Mouse (Mus musculus) midbrain, embryonic 14.5 days (tissue): ENCODE measurements around the gene Jmjd1c. TPM values are rescaled to one million over a fixed set of nuclear protein-coding genes. Genes with fewer than 3 reads are reported as not detected.

ENCODE experiments used
- ATAC-seq: fragments of 200-750 bp; cut with Nextera tagmentation; 2 replicates; pipeline ENCODE4 v1.8.0; 2017; ENCODE audit warnings: moderate number of reproducible peaks, moderate library complexity; ENCODE audit not compliant: low FRiP score, low TSS enrichment
- DNase-seq: peaks from one replicate; pipeline ENCODE4 v3.0.0-alpha.2; 2015
- H3K27ac ChIP-seq: fragments of 300-500 bp; sonication (generic); replicated peaks from 2 replicates; pipeline ENCODE4 v1.5.1; 2014; ENCODE audit warnings: mild to moderate bottlenecking, low read depth, low read length, moderate library complexity
- H3K27me3 ChIP-seq: fragments of 300-500 bp; sonication (generic); 2 replicates; pipeline ENCODE4 v1.6.1; 2014; ENCODE audit warnings: low read length, control low read depth, mixed read lengths; ENCODE audit not compliant: control insufficient read depth, insufficient read depth
- H3K36me3 ChIP-seq: fragments of 300-500 bp; sonication (generic); 2 replicates; pipeline ENCODE4 v1.6.1; 2014; ENCODE audit warnings: low read length, control low read depth; ENCODE audit not compliant: control insufficient read depth, insufficient read depth
- H3K4me1 ChIP-seq: fragments of 300-500 bp; sonication (generic); 2 replicates; pipeline ENCODE4 v1.6.1; 2014; ENCODE audit warnings: mild to moderate bottlenecking, antibody characterized with exemption, low read length, control low read depth; ENCODE audit not compliant: control insufficient read depth, insufficient read depth
- H3K4me2 ChIP-seq: fragments of 300-500 bp; sonication (generic); 2 replicates; pipeline ENCODE4 v1.6.1; 2014; ENCODE audit warnings: mild to moderate bottlenecking, low read length, moderate library complexity
- H3K4me3 ChIP-seq: fragments of 300-500 bp; sonication (generic); replicated peaks from 2 replicates; pipeline ENCODE4 v1.5.1; 2014; ENCODE audit warnings: low read depth, low read length
- H3K9ac ChIP-seq: fragments of 300-500 bp; sonication (generic); replicated peaks from 2 replicates; pipeline ENCODE4 v1.6.1; 2014; ENCODE audit warnings: mild to moderate bottlenecking, low read length, moderate library complexity
- H3K9me3 ChIP-seq: fragments of 300-500 bp; sonication (generic); 2 replicates; pipeline ENCODE4 v1.6.1; 2016; ENCODE audit warnings: low read length, control low read depth, mixed read lengths; ENCODE audit not compliant: control insufficient read depth
- WGBS: fragments of 180-500 bp; shearing (Covaris S2); extraction: QIAGEN DNeasy Blood & Tissue Kit; methylation state at CpG from one replicate; pipeline ENCODE4 v1.1.7; 2014; 5-methylcytosine and 5-hydroxymethylcytosine counted together
- polyA plus RNA-seq: library from polyadenylated mRNA; unstranded; fragments of >200 nt; fragmentation: Nextera tagmentation; extraction: Ambion mirVana; gene quantifications from 2 replicates; pipeline ENCODE4 v1.2.1, GENCODE M21; 2014

Gene Jmjd1c
- polyA plus RNA-seq, 1 experiment from 2014 or later: 54.4 TPM

- Histone ChIP-seq H3K4me3 (no peak overlapping the region), H3K27ac (no peak overlapping the region), H3K4me2 (no peak overlapping the region), H3K4me1 (peaks cover 12% of the 10 kb centered on the region), H3K27me3 (no peaks in the 10 kb centered on the region), H3K36me3 (no peaks in the 10 kb centered on the region), H3K9ac (no peak overlapping the region), H3K9me3 (no peaks in the 10 kb centered on the region)
- 61% methylated on average over 4 of the region's 4 CpGs for WGBS
- no peak for ATAC-seq
- DNase-seq: no peak
These were observed 28.2 kb downstream of the Jmjd1c start for GRCm38 (mm10) chr10:67124156-67124555.

GRCm38 (mm10) chr10:67126061-67126858, 30.3 kb downstream of the Jmjd1c start:
- Histone ChIP-seq H3K36me3 (no peaks in the 10 kb centered on the region), H3K9me3 (no peaks in the 10 kb centered on the region), H3K27me3 (no peaks in the 10 kb centered on the region), H3K4me2 (peak overlapping the region; percentile 90), H3K9ac (peak overlapping the region; percentile 87), H3K4me3 (peak overlapping the region; percentile 89), H3K27ac (peak overlapping the region; percentile 90), H3K4me1 (peaks cover 15% of the 10 kb centered on the region)
- under 1% methylated on average over 50 of the region's 50 CpGs for WGBS
- ATAC-seq (peak; percentile 76), DNase-seq (peak; percentile 78)

- Histone ChIP-seq H3K36me3 (no peaks in the 10 kb centered on the region), H3K4me3 (peak overlapping the region; percentile 89), H3K27me3 (no peaks in the 10 kb centered on the region), H3K4me1 (peaks cover 15% of the 10 kb centered on the region), H3K27ac (peak overlapping the region; percentile 90), H3K9me3 (no peaks in the 10 kb centered on the region), H3K4me2 (peak overlapping the region; percentile 90), H3K9ac (peak overlapping the region; percentile 87)
- DNase-seq (peak; percentile 87), ATAC-seq (peak; percentile 83)
- WGBS: under 1% methylated on average over 104 of the region's 115 CpGs
These were observed 31.2 kb downstream of the Jmjd1c start for GRCm38 (mm10) chr10:67126859-67127758.

- Histone ChIP-seq H3K27me3 (no peaks in the 10 kb centered on the region), H3K4me2 (no peak overlapping the region), H3K4me1 (peaks cover 15% of the 10 kb centered on the region), H3K4me3 (no peak overlapping the region), H3K27ac (no peak overlapping the region), H3K9ac (no peak overlapping the region), H3K36me3 (no peaks in the 10 kb centered on the region), H3K9me3 (no peaks in the 10 kb centered on the region)
- 67% methylated on average over 1 of the region's 1 CpGs for WGBS
- ATAC-seq (no peak), DNase-seq (no peak)
These were observed 33.6 kb downstream of the Jmjd1c start for GRCm38 (mm10) chr10:67129531-67129930.

- no peaks in the 10 kb centered on the region for H3K36me3 ChIP-seq
These were observed 35.8 kb downstream of the Jmjd1c start for GRCm38 (mm10) chr10:67131709-67132108.

GRCm38 (mm10) chr10:67134322-67134721, 38.4 kb downstream of the Jmjd1c start:
- no peak for DNase-seq
- no peak overlapping the region for H3K9ac ChIP-seq
- no peaks in the 10 kb centered on the region for H3K27me3 ChIP-seq
- peaks cover 2% of the 10 kb centered on the region; the same call in 1 of the 2 replicates for H3K4me1 ChIP-seq
- H3K9me3 ChIP-seq: no peaks in the 10 kb centered on the region
- WGBS: 91% methylated on average over 2 of the region's 2 CpGs
- no peak overlapping the region for H3K4me3 ChIP-seq
- no peaks in the 10 kb centered on the region for H3K36me3 ChIP-seq
- H3K27ac ChIP-seq: no peak overlapping the region
- ATAC-seq: no peak
- no peak overlapping the region for H3K4me2 ChIP-seq

More at GRCm38 (mm10) chr10:67131709-67132108, 35.8 kb downstream of the Jmjd1c start:
- no peaks in the 10 kb centered on the region for H3K27me3 ChIP-seq
- ATAC-seq (no peak), DNase-seq (no peak)
- H3K27ac ChIP-seq: no peak overlapping the region
- H3K4me1 ChIP-seq: peaks cover 10% of the 10 kb centered on the region
- no peak overlapping the region for H3K4me3 ChIP-seq
- WGBS: 91% methylated on average over 1 of the region's 1 CpGs
- H3K4me2 ChIP-seq: no peak overlapping the region
- no peak overlapping the region for H3K9ac ChIP-seq
- H3K9me3 ChIP-seq: no peaks in the 10 kb centered on the region

- H3K27me3 ChIP-seq: no peaks in the 10 kb centered on the region
- H3K9me3 ChIP-seq: no peaks in the 10 kb centered on the region
- H3K4me1 ChIP-seq: no peaks in the 10 kb centered on the region
- H3K9ac ChIP-seq: no peak overlapping the region
- ATAC-seq (no peak), DNase-seq (no peak)
- 96% methylated on average over 2 of the region's 2 CpGs for WGBS
- no peak overlapping the region for H3K4me3 ChIP-seq
- H3K36me3 ChIP-seq: no peaks in the 10 kb centered on the region
- no peak overlapping the region for H3K27ac ChIP-seq
- H3K4me2 ChIP-seq: no peak overlapping the region
These were observed 41.5 kb downstream of the Jmjd1c start for GRCm38 (mm10) chr10:67137437-67137836.

GRCm38 (mm10) chr10:67143661-67144060, 47.7 kb downstream of the Jmjd1c start:
- no peaks in the 10 kb centered on the region for H3K36me3 ChIP-seq
- no peak for ATAC-seq
- H3K9ac ChIP-seq: no peak overlapping the region
- no peak for DNase-seq
- H3K4me2 ChIP-seq: no peak overlapping the region
- no peak overlapping the region for H3K27ac ChIP-seq
- H3K9me3 ChIP-seq: no peaks in the 10 kb centered on the region
- no peak overlapping the region for H3K4me3 ChIP-seq
- H3K4me1 ChIP-seq: no peaks in the 10 kb centered on the region
- no peaks in the 10 kb centered on the region for H3K27me3 ChIP-seq
